Mouse (Mus musculus): ENCODE data around the gene Olfr692.

GRCm38 (mm10) chr7:105399058-105399934 lies 31.3 kb downstream of the Olfr692 start:
- TF ChIP-seq CTCF (IDR thresholded peaks at IDR 0.05; ENCODE audit: low read depth, low read length) (no peak), POLR2A (IDR thresholded peaks at IDR 0.05; ENCODE audit: extremely low read depth, insufficient read depth, low read length) (no peak)

All from liver, adult 2 months (tissue).